Mouse (Mus musculus): ENCODE measurements around the gene Sucla2. TPM values are rescaled to one million over a fixed set of nuclear protein-coding genes. Genes with fewer than 3 reads are reported as not detected.
"Not testable (repeated sequence)": the region's sequence is repeated elsewhere in the genome, so short reads cannot be mapped to it uniquely, and the experiment has no call there.

Sucla2 gene
- polyA plus RNA-seq, 1 experiment from 2014 or later = 97.5 TPM

DNA sequence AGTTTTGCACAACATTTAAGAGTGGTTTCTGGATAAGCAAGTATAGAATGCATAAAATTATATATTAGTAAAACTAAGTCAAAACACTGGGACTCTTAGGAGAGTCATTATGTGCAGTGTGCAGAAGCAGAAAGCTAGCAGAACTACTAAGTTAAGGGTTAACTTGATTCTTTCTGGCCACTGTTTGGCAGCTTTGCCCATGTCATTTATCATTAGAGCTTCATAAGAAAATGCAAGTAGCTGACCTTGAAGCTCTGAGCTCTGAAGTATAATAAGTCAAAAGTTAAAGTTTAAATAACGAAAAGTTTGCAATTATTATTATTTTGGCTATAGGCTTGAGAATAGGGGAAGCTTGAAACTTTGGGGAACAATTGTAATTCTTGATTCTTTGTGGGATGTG is 89.8 kb downstream of the Sucla2 start:
- not testable (repeated sequence) for H3K27ac ChIP-seq; H3K4me3 ChIP-seq (ENCODE audit: inconsistent target); H3K36me3 ChIP-seq (ENCODE audit: inconsistent target); H3K79me2 ChIP-seq (ENCODE audit: inconsistent target)
- WGBS (ENCODE audit: missing documents) = 94% methylated on average over 1 of the region's 1 CpGs

DNA sequence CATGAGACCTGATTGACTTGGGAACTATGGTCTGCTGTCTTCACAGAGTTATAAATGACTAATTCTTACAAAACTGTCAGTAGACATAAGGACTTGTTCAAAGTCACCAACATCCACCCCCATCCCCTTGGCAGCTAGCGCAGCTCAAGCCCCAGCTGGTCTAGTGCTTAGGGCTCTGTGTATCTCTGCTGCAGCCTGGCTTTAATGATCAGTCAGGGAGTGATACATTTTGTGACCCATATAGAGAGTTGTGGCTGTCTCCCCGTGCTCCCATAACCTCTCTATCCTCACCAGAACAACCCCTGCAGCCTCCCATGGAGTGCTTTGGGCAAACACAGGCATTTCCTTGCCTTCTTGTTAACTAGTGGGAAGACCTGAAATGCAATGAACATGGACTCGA is 95.8 kb downstream of the Sucla2 start:
- 95% methylated on average over 3 of the region's 3 CpGs for WGBS (ENCODE audit: missing documents)
- Histone ChIP-seq H3K36me3 (ENCODE audit: inconsistent target) (no peaks in the 10 kb centered on the region), H3K27ac (no peak overlapping the region), H3K4me3 (ENCODE audit: inconsistent target) (no peak overlapping the region), H3K79me2 (ENCODE audit: inconsistent target) (no peaks in the 10 kb centered on the region)

DNA sequence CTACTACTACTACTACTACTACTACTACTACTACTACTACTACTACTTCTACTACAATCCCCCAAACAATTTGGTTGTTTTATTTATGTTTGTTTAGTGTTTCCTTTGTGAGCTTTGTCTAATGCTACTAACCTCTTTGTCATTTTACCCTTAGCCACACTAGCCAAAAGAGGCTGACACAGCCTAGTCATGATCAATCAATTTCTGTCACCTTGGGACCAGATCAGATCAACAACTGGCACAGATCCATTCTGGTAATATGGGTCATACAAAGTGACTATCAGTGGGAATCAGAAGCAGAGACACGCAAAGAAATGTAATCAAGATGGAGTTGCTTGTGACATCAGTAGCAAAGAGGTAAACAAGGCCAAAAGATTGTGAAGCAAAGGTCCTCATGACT is 97.9 kb downstream of the Sucla2 start:
- H3K27ac ChIP-seq = no peak overlapping the region
- no peaks in the 10 kb centered on the region for H3K36me3 ChIP-seq (ENCODE audit: inconsistent target)
- 88% methylated on average over 1 of the region's 1 CpGs for WGBS (ENCODE audit: missing documents)
- no peaks in the 10 kb centered on the region for H3K79me2 ChIP-seq (ENCODE audit: inconsistent target)
- no peak overlapping the region for H3K4me3 ChIP-seq (ENCODE audit: inconsistent target)

DNA sequence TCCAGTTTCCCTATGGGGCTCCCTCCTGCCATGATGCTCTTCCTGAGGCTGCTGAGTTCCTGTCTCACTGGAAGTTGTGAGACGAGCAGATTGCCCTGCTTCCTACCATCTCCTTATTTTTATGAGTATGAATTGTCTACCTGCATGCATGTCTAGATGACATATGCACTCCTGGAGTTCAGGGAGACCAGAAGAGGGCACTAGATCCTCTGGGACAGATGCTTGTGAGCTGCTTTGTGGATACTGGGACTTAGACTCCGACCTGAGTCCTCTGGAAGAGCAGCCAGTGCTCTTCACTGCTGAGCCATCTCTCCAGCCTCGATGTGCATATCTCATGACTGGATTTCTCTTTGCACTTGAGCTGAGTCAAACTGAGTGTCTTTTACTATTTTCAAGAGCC is 100.3 kb downstream of the Sucla2 start:
- Histone ChIP-seq H3K36me3 (ENCODE audit: inconsistent target) (no peaks in the 10 kb centered on the region), H3K4me3 (ENCODE audit: inconsistent target) (no peak overlapping the region), H3K79me2 (ENCODE audit: inconsistent target) (no peaks in the 10 kb centered on the region), H3K27ac (no peak overlapping the region)
- 84% methylated on average over 3 of the region's 3 CpGs for WGBS (ENCODE audit: missing documents)

DNA sequence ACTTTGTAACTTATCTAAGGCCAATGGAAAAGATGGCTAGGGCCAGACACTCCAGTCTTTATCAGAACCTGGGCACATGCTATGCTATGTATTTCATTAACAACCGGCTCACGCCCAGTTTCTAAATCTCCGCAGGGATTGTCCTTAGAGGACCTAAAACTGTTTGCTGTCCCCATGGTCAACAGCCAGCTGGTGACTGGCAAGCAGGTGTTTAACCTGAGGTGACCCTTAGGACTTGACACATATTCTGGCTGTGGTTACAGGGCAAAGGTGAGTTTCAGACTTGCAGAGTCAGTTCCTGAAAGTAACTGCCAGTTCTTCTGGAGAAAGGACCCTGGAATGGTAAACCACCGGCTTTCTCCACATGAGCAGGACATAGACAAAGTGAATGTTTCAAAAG is 106.4 kb downstream of the Sucla2 start:
- 85% methylated on average over 4 of the region's 4 CpGs for WGBS (ENCODE audit: missing documents)

DNA sequence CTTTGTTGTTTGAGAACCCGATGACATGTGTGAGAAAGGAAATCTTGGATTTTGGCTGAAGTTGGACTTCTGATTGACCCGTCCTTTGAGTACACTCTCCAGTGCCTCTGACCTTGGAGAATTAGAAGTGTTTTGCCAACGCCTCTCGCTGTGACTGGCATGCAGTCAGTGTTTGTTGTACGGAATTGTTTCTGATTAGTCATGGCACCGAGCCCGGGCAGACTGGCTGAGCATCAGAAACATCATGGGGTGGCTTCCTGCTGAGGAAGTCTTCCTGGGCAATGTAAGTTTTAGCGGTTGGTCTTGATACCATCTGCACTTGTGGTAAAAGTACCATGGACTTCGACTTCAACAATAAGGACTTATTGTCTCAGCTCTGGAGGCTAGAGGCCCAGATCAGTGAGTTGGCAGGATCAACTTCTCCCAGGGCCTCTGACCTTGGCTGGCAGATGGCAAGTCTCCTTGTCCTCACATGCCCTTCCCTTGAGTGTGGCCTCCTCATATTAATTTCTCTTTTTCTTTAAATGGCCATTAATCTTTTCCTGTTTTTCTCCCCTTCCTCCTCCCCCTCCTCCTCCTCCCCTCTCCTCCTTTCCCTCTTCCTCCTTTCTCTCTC is 107.6 kb downstream of the Sucla2 start:
- Histone ChIP-seq H3K27ac (no peak overlapping the region), H3K36me3 (ENCODE audit: inconsistent target) (no peaks in the 10 kb centered on the region), H3K4me3 (ENCODE audit: inconsistent target) (no peak overlapping the region), H3K79me2 (ENCODE audit: inconsistent target) (no peaks in the 10 kb centered on the region)
- 27% methylated on average over 9 of the region's 9 CpGs for WGBS (ENCODE audit: missing documents)

More for the DNA sequence above, 106.4 kb downstream of the Sucla2 start:
- Histone ChIP-seq H3K79me2 (ENCODE audit: inconsistent target) (no peaks in the 10 kb centered on the region), H3K36me3 (ENCODE audit: inconsistent target) (no peaks in the 10 kb centered on the region), H3K27ac (no peak overlapping the region), H3K4me3 (ENCODE audit: inconsistent target) (no peak overlapping the region)

DNA sequence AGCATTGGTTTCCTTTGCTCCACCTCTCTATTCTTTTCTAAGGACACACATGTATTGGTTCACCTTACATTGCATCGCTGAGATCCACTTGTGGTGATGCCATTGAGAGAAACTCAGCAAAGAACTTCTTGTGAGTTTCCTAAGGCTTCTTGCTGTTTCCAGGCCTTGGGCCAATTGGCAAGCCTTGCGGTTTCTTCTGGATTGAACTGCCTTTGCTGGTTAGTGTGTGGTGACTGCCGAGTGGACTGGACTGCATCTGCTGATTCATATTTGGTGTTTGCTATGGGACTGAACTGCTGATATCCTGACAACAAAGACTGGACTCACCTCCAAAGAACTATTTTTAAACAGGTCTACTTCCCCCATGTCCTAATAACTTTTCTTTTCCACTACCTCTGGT is 109.2 kb downstream of the Sucla2 start:
- 96% methylated on average over 3 of the region's 3 CpGs for WGBS (ENCODE audit: missing documents)
- no peaks in the 10 kb centered on the region for H3K79me2 ChIP-seq (ENCODE audit: inconsistent target)
- no peak overlapping the region for H3K27ac ChIP-seq
- no peaks in the 10 kb centered on the region for H3K36me3 ChIP-seq (ENCODE audit: inconsistent target)
- no peak overlapping the region for H3K4me3 ChIP-seq (ENCODE audit: inconsistent target)

DNA sequence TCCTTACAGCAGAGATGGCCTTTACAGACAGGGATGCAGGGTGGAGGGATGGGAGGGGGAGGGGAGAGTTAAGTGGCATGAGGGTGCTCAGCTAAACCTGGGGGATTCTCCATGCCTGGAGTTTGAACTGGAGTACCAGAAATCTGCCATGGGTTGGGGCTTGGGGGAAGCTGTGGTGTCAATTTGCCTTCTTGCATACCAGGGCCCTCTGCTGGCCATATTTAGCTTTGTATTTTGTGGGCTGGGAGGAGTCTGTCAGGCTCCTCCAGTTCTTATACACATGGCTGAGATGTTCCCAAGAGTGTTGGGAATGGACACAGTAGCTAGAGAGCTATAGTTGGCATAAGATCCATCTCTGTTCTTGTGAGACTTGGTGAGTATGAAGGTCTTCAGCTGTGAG is 112.3 kb downstream of the Sucla2 start:
- Histone ChIP-seq H3K36me3 (ENCODE audit: inconsistent target) (no peaks in the 10 kb centered on the region), H3K79me2 (ENCODE audit: inconsistent target) (no peaks in the 10 kb centered on the region), H3K27ac (no peak overlapping the region), H3K4me3 (ENCODE audit: inconsistent target) (no peak overlapping the region)

Other genes starting within 250 kb of the Sucla2 start
- 35.4 to 48.6 TPM (median 40.6 TPM) in 3 replicates for gene Rb1, start 199.5 kb upstream of the Sucla2 start, polyA plus RNA-seq (2018)
- gene Itm2b, start 140.0 kb upstream of the Sucla2 start, polyA plus RNA-seq (2018) = 3,192 to 6,999 TPM (median 6,128 TPM) in 3 replicates
- 21.8 to 38.3 TPM (median 26.9 TPM) in 3 replicates for gene Med4, start 15.3 kb upstream of the Sucla2 start, polyA plus RNA-seq (2018)
- gene Nudt15, start 22.9 kb downstream of the Sucla2 start, polyA plus RNA-seq (2018) = 1.5 to 2.4 TPM (median 2.3 TPM) in 3 replicates
- not detected in 3 replicates for gene Gm21750, start 135.9 kb downstream of the Sucla2 start, polyA plus RNA-seq (2018)

Data from macrophage (primary cell).